Mouse (Mus musculus) adrenal gland, adult 8-10 months (tissue): ENCODE results near the gene St8sia1. TPM values are rescaled to one million over a fixed set of nuclear protein-coding genes. Genes with fewer than 3 reads are reported as not detected.
"Not testable (repeated sequence)": the region's sequence is repeated elsewhere in the genome, so short reads cannot be mapped to it uniquely, and the experiment has no call there.

Source experiments
- DNase-seq: peaks from one replicate; pipeline ENCODE4 v3.0.0; 2022
- total RNA-seq, 4 experiments: library from RNA; stranded (reverse); gene quantifications; 2 replicates each; pipeline ENCODE4 v1.2.4; 2022

Gene St8sia1
- total RNA-seq: 1 to 10 TPM in 3 of 4 experiments, under 1 TPM in 1; 0.87 to 3.1 (median 2.2) TPM

GRCm38 (mm10) chr6:142964076-142964530 lies at the start of gene St8sia1:
TSS of gene St8sia1 (minus strand) at chr6:142964452.
- DNase-seq: no peak

DNA sequence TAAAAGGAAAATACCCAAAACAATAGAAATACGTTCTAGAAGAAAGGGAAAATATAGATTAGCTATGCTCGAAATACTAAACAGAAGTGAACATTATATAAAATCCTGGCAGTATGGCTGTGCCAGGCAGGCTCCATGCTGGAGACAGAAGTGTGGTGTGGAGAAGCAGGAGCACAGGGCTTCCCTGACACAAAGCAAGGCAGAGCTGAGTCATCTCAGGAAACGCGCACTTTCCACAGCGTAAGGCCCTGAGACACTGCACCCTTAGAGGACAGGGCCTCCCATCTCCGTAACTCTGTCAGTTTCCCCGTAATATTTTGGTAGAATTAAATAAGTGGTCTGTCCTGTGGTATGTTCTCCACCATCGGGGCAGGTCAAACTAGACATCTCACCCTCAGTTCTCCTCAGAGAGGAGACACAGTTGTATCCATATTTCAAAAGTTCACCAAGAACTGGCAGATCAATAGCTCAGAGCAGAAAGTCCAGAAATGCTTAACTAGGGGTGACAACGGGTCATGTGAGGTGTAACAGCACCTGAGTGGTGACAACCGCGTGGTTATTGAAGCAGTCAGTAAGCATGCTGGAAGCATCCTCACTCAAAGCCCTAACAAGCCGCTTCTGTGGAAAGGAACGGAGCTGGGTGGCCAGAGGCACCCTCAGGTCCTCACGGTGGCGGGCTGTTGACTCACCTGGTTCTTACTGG lies 48.4 kb upstream of the St8sia1 start:
- no peak for DNase-seq

GRCm38 (mm10) chr6:143008865-143009264 lies 44.6 kb upstream of the St8sia1 start:
- no peak for DNase-seq

- DNase-seq: not testable (repeated sequence)
Measured at GRCm38 (mm10) chr6:143005209-143005608, 41.0 kb upstream of the St8sia1 start.

DNA sequence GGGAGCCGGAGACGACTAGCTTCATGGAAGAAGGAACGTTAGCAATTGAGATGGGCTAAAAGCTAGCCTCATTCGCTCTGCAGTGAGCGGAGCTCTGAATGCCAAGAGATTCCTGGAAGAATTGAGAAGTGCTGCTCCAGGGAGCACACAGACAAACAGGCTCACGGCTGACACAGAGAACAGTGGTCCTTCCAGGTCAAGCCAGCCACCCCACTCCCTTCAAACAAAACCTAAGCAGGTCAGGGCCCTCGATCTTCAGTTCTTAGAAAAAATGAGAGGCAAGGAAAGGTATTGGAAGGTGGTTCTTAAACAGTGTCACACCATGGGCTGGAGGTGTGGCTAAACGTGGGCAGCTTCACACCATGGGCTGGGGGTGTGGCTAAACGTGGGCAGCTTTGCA lies 40.5 kb upstream of the St8sia1 start:
- no peak for DNase-seq

GRCm38 (mm10) chr6:142998221-142998999 lies 34.2 kb upstream of the St8sia1 start:
- no peak for DNase-seq

GRCm38 (mm10) chr6:142996887-142997286 lies 32.6 kb upstream of the St8sia1 start:
- no peak for DNase-seq

DNA sequence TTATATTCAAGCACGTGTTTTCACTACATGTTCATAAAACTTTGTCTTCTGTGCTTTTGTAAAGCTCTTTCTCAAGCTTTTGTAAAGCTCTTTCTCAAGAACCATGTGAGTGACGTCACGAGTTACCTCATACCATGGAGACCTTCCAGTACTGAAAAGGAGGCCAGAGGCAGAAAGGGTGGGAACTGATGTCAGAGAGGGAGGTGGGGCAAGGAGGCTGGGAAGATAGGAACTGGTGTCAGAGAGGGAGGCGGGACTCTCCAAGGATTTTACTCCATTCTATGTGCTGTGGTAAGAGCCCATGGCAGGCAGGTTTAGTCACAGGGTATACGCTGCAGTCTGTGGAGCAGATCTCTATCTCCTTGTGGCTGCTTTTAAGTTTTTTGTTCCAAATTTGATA lies 31.3 kb upstream of the St8sia1 start:
- peak; percentile 12 for DNase-seq

GRCm38 (mm10) chr6:142994821-142995220 lies 30.6 kb upstream of the St8sia1 start:
- no peak for DNase-seq

DNA sequence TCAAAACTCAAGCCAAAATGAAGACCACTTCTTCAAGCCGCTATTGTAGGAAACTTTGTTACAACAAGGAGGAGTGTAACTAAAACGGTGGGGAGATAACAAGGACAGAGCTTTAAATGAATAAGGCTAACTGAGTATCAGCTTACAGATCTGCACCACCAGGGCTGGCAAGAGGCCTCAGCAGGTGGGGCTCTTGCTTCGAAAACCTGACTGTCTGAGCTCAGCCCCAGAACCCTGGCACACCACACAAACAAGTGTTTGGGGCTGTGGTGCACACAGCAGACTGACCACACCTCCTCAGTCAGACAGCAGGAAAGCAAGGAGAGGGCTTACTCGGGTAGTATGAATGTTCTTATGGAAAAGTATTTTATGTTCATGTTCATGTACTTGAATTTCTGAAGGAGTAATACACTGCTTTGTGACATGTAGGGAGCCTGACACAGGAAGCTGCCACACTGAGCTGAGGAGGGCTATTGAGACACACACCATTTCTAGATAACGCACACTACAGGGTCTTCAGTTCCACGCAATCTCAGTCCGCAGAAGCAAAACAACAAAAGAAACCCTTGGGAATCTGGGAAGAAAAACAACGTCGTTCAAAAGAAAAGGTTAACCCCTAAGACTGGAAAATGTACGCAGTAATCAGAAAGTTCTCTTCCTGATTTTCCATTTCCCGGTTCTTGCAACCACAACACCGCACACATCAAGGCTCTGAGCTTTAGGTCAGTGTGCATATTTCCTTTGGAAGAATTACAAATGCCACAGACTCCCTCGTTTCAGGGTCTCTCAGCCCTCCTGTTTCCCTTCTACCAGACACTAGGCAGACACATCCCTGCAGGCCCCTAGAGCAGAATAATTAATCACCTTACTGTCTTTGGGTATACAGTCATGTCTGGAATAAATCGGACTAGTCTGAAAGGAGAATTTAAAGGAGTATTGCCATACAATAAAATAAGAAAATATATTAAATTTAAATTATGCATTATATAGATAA lies 29.8 kb upstream of the St8sia1 start:
- no peak for DNase-seq

DNA sequence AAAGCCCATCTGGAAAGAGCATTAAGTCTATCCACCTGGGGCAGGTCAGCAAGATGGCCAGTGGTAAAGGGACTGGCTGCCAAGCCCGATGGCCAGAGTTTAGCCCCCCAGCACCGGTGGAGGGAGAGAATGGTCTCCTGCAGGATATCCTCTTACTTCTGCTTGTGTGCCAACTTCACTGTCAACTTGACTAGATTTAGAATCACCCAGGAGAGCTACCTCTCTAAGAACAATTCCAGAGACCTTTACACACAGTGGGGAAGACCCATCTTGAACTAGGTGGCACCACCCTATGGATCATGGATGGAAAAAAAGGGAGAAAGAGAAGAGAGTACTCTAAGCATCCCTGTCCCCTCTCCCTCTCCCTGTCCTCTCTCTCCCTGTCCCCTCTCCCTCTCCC lies 28.7 kb upstream of the St8sia1 start:
- no peak for DNase-seq

- DNase-seq: no peak
Measured at GRCm38 (mm10) chr6:142992099-142992498, 27.8 kb upstream of the St8sia1 start.

- DNase-seq: no peak
Measured at GRCm38 (mm10) chr6:142991391-142992059, 27.3 kb upstream of the St8sia1 start.

DNA sequence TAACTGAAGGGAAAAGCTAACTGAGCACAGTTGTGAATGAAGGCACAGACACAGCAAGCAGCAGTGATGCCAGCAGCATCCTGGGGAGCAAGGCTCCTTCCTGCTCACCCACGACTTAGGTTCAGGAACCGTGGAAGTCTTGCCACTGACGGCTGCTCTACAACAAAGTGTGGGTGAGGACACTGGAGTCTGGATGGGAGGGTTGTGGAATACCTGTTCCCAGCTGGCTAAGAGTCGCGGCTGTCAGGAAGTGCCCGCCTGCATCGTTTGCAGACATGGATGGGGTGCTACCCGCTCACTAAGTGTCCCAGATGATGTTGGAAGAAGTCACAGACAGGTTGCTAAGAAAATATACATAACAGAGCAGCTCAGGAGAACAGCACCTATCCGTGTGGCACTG lies 26.3 kb upstream of the St8sia1 start:
- DNase-seq: no peak

- DNase-seq: no peak
Measured at GRCm38 (mm10) chr6:142989495-142989894, 25.2 kb upstream of the St8sia1 start.

DNA sequence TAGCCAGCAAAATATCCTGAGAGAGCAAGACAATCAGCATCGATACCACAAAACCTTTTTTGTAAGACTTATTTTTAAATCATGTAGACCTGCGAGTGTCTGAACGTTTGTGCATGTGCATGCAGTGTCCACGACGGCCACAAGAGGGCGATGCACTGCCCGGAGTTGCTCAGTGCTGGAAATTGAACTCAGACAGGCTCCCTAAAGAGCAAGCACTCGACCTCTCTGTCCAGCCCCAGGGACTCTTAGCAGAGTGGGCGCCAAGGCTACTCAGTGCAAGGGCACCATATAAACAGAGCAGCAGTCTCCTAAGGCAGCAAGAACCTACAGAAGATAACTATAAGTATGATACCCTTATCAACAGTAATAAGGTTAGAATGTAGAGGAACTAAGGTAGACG lies 24.5 kb upstream of the St8sia1 start:
- DNase-seq: no peak

DNA sequence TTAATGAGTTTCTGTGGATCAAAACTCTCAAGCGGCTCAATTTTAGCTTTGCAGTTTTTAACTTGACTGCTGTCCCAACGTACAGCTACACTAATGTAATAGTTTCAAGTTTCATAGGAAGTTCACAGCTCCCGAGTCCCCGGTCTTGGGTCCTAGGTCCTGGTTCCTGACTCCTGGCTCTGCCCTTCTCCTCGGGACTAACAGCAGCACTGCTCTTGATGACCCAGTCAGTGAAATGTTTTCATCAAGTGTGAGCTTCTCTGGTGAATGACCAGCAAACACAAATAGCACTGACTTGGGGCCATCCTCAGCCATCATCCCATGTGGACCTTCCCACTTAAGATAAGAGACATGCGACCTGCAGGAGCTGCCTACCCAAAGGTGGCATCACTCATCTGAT lies 24.0 kb upstream of the St8sia1 start:
- DNase-seq: no peak

GRCm38 (mm10) chr6:142987616-142988015 lies 23.4 kb upstream of the St8sia1 start:
- no peak for DNase-seq

DNA sequence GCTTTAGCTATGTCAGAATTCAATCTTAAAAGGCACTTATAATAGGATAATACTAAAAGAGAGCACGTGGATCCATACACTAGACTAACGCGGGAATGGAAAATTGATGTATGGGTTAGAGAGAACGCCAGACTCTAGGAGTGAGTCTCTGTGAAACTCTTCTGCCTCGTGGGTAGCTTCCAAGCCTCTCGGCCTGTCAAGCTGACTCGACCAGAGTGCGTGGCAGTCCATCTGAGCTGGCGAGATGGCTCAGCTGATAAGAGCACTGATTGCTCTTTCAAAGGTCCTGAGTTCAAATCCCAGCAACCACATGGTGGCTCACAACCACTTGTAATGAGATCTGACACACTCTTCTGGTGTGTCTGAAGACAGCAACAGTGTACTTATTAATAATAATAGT lies 22.5 kb upstream of the St8sia1 start:
- not testable (repeated sequence) for DNase-seq

DNA sequence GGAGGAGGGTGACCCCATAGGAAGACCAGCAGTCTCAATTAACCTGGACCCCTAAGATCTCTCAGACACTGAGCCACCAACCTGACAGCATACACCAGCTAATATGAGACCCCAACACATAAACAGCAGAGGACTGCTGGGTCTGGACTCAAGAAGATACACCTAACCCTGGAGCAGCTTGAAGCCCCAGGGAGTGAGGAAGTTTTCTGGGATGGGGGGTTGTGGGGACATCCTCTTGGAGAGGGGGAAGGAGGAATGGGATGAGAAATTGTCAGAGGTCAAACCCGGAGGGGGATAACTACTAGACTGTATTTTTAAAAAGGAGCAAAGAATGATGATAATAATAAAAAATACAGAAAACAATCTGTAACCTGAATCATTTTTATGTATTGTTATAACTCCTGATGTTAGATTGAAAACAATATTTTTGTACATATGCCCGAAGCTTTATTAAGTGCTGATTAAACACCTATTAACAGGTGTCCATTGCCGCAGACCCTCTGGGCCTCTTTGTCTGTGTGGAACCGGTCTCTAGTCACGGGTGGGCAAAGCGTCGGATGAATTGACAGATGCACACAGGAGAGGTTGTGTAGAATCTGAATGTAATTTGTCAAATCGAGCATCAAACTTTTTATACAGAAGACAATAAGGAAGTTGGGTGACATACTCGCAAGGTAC lies 21.4 kb upstream of the St8sia1 start:
- not testable (repeated sequence) for DNase-seq
